Comparison of ENCODE assay signal across 7 mouse cellular contexts in genomic region chr14:75256521-75256920, GRCm38 (mm10). TPM values are rescaled to one million over a fixed set of nuclear protein-coding genes. Genes with fewer than 3 reads are reported as not detected.
DNase-seq lines count a peak whose midpoint lies in the region; ATAC-seq and TF ChIP-seq lines count a peak whose summit lies in the region.

No protein-coding gene starts in this region.

- H3K27me3 ChIP-seq in Patski: peaks cover 60% of the 10 kb centered on the region
- H3K27me3 ChIP-seq in embryonic facial prominence, embryonic 10.5 days (replicated peaks; ENCODE audit: low read depth, poor library complexity, severe bottlenecking): no peaks in the 10 kb centered on the region

- no peak overlapping the region for H3K27ac ChIP-seq in layer of hippocampus, adult 2 months
- H3K27ac ChIP-seq in embryonic facial prominence, embryonic 10.5 days (replicated peaks): no peak overlapping the region

- CTCF ChIA-PET in Patski (lab: Charles Lee): interaction anchor here (1.7 kb wide), 1 partner anchor 20 kb away, joined by 3 read pairs; no protein-coding TSS in a partner anchor

- POLR2A ChIA-PET in Patski (lab: Charles Lee): interaction anchor here (0.6 kb wide), 1 partner anchor 14 kb away, joined by 3 read pairs; no protein-coding TSS in a partner anchor

- TF ChIP-seq CTCF in layer of hippocampus, adult 2 months (conservative IDR thresholded peaks at IDR 0.05): peak; percentile 56
- peak; percentile 45 for TF ChIP-seq CTCF in Patski (IDR thresholded peaks at IDR 0.05)

- WGBS in embryonic facial prominence, embryonic 10.5 days: 55% methylated on average over 5 of the region's 5 CpGs

- H3K4me3 ChIP-seq in layer of hippocampus, adult 2 months: no peak overlapping the region
- no peak overlapping the region for H3K4me3 ChIP-seq in embryonic facial prominence, embryonic 10.5 days

- H3K9me3 ChIP-seq in embryonic facial prominence, embryonic 10.5 days: no peaks in the 10 kb centered on the region

- no peak for DNase-seq in layer of hippocampus, adult 2 months (ENCODE audit: low spot score in 2 of 2)
- DNase-seq in layer of hippocampus, adult 9-10 months (ENCODE audit: low spot score): no peak
- DNase-seq in Patski (ENCODE audit: low read depth, low spot score): no peak
- DNase-seq in embryonic facial prominence, embryonic 10.5 days (ENCODE audit: low spot score): peak; percentile 17
- DNase-seq in naive thymus-derived CD4-positive, alpha-beta T cell, adult 2 months (ENCODE audit: low read depth): peak; percentile 10
- no peak for DNase-seq in frontal cortex, postnatal 36 days (ENCODE audit: low spot score in 2 of 2)
- no peak for DNase-seq in right cerebral cortex, adult 18-20 months

- ATAC-seq in Patski: no peak

- no peaks in the 10 kb centered on the region for H3K36me3 ChIP-seq in embryonic facial prominence, embryonic 10.5 days (replicated peaks)

- in situ Hi-C loops in Patski (cut with MboI; ENCODE audit: low pct_unique_long_range_greater_than_20kb): no loop called here

- H3K4me1 ChIP-seq in embryonic facial prominence, embryonic 10.5 days: no peaks in the 10 kb centered on the region

RNA-seq across cellular contexts. Expression of gene Cpb2, which starts 14.4 kb away (rescaled TPM):
- total RNA-seq in layer of hippocampus, adult 2 months (2021): not detected
- polyA plus RNA-seq in Patski (2021): not detected
- not detected in 2 replicates for polyA plus RNA-seq in embryonic facial prominence, embryonic 10.5 days (2016; fragmentation: Nextera tagmentation; extraction: Ambion mirVana)

RNA-seq across cellular contexts. Expression of gene Zc3h13, which starts 27.7 kb away (rescaled TPM):
- 10 to 100 TPM; 60.0 to 67.2 TPM for total RNA-seq in layer of hippocampus, adult 2 months (2021)
- polyA plus RNA-seq in Patski (2021): 23.2 TPM
- polyA plus RNA-seq in embryonic facial prominence, embryonic 10.5 days (2016; fragmentation: Nextera tagmentation; extraction: Ambion mirVana): 37.1 and 40.9 TPM in 2 replicates

Comparison
In these comparisons a context has a peak if more than half of its experiments do, and no peak if none do; other contexts are left out.
1. DNase-seq: peak in embryonic facial prominence, embryonic 10.5 days (single experiment) and naive thymus-derived CD4-positive, alpha-beta T cell, adult 2 months (single experiment); none in layer of hippocampus, adult 2 months (0 of 2), layer of hippocampus, adult 9-10 months (single experiment), Patski (single experiment), frontal cortex, postnatal 36 days (0 of 2) and right cerebral cortex, adult 18-20 months (single experiment).